Mouse (Mus musculus): Measurements from ENCODE around the gene Ttc3. TPM values are rescaled to one million over a fixed set of nuclear protein-coding genes. Genes with fewer than 3 reads are reported as not detected.

Ttc3 gene
- polyA plus RNA-seq, 1 experiment, result 152 TPM

DNA sequence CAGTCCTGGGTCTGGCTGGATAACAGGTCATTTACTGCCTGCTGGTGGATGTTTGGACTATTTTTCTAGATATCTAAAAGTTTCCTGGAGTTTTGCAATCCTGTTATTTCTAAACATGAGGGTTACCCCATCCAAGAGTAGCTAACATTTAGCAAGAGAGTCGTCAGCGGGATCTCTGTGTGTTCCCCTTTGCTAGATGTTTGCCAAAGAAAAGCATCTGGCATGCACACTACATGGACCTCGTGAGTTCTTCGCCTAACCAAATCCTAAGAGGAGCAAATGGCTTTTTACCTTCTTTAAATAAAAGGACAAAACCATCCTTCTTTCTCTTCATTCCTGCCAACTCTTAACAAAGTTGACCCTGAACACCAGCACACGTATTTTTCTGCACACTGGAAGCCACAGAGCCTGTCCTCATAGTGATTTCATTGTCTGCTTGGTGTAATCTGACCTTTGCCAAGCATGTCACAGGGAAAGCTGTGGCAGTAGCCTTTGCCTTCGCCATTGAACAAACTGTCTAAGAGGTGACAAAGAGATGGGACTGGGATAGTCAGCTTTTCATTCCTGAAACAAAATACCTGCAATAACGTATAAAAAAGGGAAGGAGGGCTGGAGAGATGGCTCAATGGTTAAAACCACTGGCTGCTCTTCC, 23.2 kb upstream of the Ttc3 start:
- H3K9me3 ChIP-seq (replicated peaks; ENCODE audit: control insufficient read depth, insufficient read depth, low read length, poor library complexity, severe bottlenecking), result no peaks in the 10 kb centered on the region
- no peak overlapping the region for H3K27ac ChIP-seq (ENCODE audit: insufficient read depth, low read length)
- H3K36me3 ChIP-seq (ENCODE audit: control insufficient read depth, insufficient read depth, low read length, poor library complexity, severe bottlenecking), result no peaks in the 10 kb centered on the region
- H3K9ac ChIP-seq (ENCODE audit: low read depth, poor library complexity, severe bottlenecking), result no peak overlapping the region
- no peak for TF ChIP-seq EP300 (IDR thresholded peaks at IDR 0.05; ENCODE audit: insufficient read depth, low read depth, low read length)
- no peak for TF ChIP-seq POLR2A (IDR thresholded peaks at IDR 0.05; ENCODE audit: insufficient read depth, low read length)
- no peak for TF ChIP-seq CTCF (IDR thresholded peaks at IDR 0.05; ENCODE audit: low read depth, low read length)
- no peak overlapping the region for H3K4me3 ChIP-seq (ENCODE audit: low read depth, low read length)
- no peaks in the 10 kb centered on the region for H3K27me3 ChIP-seq (ENCODE audit: control insufficient read depth, insufficient read depth, low read length, poor library complexity, severe bottlenecking)
- H3K4me1 ChIP-seq (ENCODE audit: control insufficient read depth, insufficient read depth, low read length), result no peaks in the 10 kb centered on the region

DNA sequence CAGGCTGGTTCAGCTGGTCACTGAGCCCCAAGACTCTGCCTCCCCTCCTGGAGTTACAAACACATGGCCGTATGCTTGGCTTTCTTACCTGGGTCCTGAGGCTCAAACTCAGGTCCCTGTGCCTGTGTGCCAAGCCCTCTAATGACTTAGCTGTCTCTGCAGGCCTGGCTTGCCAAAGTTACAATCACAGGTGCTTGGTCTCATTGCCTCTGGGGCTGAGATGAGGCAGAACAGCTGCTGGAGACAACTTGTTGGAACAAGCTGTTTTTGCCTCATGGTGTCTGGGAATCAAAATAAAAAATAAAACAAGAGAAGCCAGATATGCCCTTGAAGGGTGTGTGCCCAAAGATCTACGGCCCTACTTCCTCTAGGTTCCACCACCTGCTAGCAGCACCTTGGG, 21.6 kb upstream of the Ttc3 start:
- no peak for TF ChIP-seq POLR2A (IDR thresholded peaks at IDR 0.05; ENCODE audit: insufficient read depth, low read length)
- no peak for TF ChIP-seq CTCF (IDR thresholded peaks at IDR 0.05; ENCODE audit: low read depth, low read length)
- TF ChIP-seq EP300 (IDR thresholded peaks at IDR 0.05; ENCODE audit: insufficient read depth, low read depth, low read length), result no peak
- Histone ChIP-seq H3K4me1 (ENCODE audit: control insufficient read depth, insufficient read depth, low read length) (no peaks in the 10 kb centered on the region), H3K9me3 (replicated peaks; ENCODE audit: control insufficient read depth, insufficient read depth, low read length, poor library complexity, severe bottlenecking) (no peaks in the 10 kb centered on the region), H3K36me3 (ENCODE audit: control insufficient read depth, insufficient read depth, low read length, poor library complexity, severe bottlenecking) (no peaks in the 10 kb centered on the region), H3K27me3 (ENCODE audit: control insufficient read depth, insufficient read depth, low read length, poor library complexity, severe bottlenecking) (no peaks in the 10 kb centered on the region), H3K9ac (ENCODE audit: low read depth, poor library complexity, severe bottlenecking) (no peak overlapping the region), H3K27ac (ENCODE audit: insufficient read depth, low read length) (no peak overlapping the region), H3K4me3 (ENCODE audit: low read depth, low read length) (no peak overlapping the region)

DNA sequence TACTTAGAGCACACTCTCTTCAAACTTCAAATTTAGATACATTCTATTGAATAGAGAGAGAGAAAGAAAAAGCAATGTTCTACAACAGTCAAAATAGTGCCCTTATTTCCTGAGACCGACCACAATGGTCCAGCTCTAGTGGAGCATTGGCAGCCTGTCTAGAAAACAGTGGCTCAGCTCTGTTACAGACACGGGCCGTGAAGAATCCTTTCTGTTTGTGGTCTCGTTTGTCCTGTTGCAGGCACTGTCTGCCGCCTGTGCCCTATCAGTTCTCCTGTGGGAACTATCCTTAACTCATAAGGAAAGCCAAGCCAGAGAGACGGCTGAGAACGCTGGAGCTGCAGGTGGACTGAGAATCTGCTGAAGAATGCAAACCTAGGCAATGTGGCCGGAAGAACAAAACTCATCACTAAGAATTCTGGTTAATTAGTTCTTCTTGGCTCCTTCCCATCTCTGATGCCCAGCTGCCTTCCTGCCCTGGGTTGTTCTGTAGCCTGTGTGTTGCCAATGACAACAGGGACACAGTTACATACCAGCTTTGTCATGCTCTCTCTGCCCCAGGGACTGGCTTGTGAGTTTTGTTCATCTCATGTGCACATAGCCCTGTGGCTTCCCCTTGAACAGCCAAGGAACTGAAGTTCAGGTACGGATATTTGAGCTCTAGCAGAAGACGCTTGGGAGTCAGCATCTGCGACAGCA, 20.7 kb upstream of the Ttc3 start:
- no peaks in the 10 kb centered on the region for H3K36me3 ChIP-seq (ENCODE audit: control insufficient read depth, insufficient read depth, low read length, poor library complexity, severe bottlenecking)
- no peaks in the 10 kb centered on the region for H3K9me3 ChIP-seq (replicated peaks; ENCODE audit: control insufficient read depth, insufficient read depth, low read length, poor library complexity, severe bottlenecking)
- no peak overlapping the region for H3K4me3 ChIP-seq (ENCODE audit: low read depth, low read length)
- no peak overlapping the region for H3K27ac ChIP-seq (ENCODE audit: insufficient read depth, low read length)
- TF ChIP-seq CTCF (IDR thresholded peaks at IDR 0.05; ENCODE audit: low read depth, low read length) (no peak), EP300 (IDR thresholded peaks at IDR 0.05; ENCODE audit: insufficient read depth, low read depth, low read length) (no peak), POLR2A (IDR thresholded peaks at IDR 0.05; ENCODE audit: insufficient read depth, low read length) (no peak)
- H3K4me1 ChIP-seq (ENCODE audit: control insufficient read depth, insufficient read depth, low read length), result no peaks in the 10 kb centered on the region
- H3K9ac ChIP-seq (ENCODE audit: low read depth, poor library complexity, severe bottlenecking), result no peak overlapping the region
- H3K27me3 ChIP-seq (ENCODE audit: control insufficient read depth, insufficient read depth, low read length, poor library complexity, severe bottlenecking), result no peaks in the 10 kb centered on the region

DNA sequence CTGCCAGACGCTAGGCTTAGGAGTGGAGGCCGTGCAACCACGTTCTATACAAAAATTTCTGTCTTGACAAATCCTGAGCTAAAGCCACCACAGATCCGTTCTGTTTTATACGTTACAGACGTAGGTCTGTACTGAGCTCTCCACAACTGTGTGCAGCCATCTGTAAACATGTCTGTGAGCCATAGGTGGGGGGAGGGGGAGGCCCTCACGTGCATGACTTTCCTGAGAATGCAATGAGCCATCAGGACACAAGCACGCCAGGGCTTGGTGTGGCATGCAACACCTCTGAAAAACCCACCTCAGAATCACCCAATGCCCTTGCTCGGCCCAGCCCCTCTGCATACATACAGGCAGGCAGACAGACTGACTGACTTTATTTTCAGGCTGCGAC, 20.1 kb upstream of the Ttc3 start:
- no peak overlapping the region for H3K9ac ChIP-seq (ENCODE audit: low read depth, poor library complexity, severe bottlenecking)
- no peaks in the 10 kb centered on the region for H3K4me1 ChIP-seq (ENCODE audit: control insufficient read depth, insufficient read depth, low read length)
- no peaks in the 10 kb centered on the region for H3K36me3 ChIP-seq (ENCODE audit: control insufficient read depth, insufficient read depth, low read length, poor library complexity, severe bottlenecking)
- TF ChIP-seq POLR2A (IDR thresholded peaks at IDR 0.05; ENCODE audit: insufficient read depth, low read length) (no peak), EP300 (IDR thresholded peaks at IDR 0.05; ENCODE audit: insufficient read depth, low read depth, low read length) (no peak), CTCF (IDR thresholded peaks at IDR 0.05; ENCODE audit: low read depth, low read length) (no peak)
- H3K4me3 ChIP-seq (ENCODE audit: low read depth, low read length), result no peak overlapping the region
- no peak overlapping the region for H3K27ac ChIP-seq (ENCODE audit: insufficient read depth, low read length)
- H3K9me3 ChIP-seq (replicated peaks; ENCODE audit: control insufficient read depth, insufficient read depth, low read length, poor library complexity, severe bottlenecking), result no peaks in the 10 kb centered on the region
- no peaks in the 10 kb centered on the region for H3K27me3 ChIP-seq (ENCODE audit: control insufficient read depth, insufficient read depth, low read length, poor library complexity, severe bottlenecking)

DNA sequence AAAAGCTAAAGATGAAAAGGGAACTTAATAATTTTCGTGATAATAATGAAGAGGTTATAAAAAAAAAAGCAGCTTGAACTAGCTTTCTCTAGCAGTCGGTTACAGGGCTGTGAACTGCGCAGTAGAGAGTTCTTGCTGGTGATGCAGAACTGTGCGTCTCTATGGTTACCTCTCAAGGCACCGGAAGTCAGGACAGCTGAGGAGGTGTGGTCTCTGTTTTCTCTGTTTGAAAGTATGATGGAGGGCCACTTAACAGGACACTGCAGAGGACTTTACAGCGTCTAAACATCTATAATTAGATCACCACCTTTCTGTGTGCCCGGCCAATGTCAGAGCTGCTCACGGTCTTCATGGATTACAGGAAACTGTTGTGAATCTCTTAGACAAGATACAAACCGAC, 16.0 kb upstream of the Ttc3 start:
- Histone ChIP-seq H3K27me3 (ENCODE audit: control insufficient read depth, insufficient read depth, low read length, poor library complexity, severe bottlenecking) (no peaks in the 10 kb centered on the region), H3K9ac (ENCODE audit: low read depth, poor library complexity, severe bottlenecking) (no peak overlapping the region), H3K4me1 (ENCODE audit: control insufficient read depth, insufficient read depth, low read length) (no peaks in the 10 kb centered on the region), H3K36me3 (ENCODE audit: control insufficient read depth, insufficient read depth, low read length, poor library complexity, severe bottlenecking) (no peaks in the 10 kb centered on the region), H3K27ac (ENCODE audit: insufficient read depth, low read length) (no peak overlapping the region), H3K9me3 (replicated peaks; ENCODE audit: control insufficient read depth, insufficient read depth, low read length, poor library complexity, severe bottlenecking) (no peaks in the 10 kb centered on the region), H3K4me3 (ENCODE audit: low read depth, low read length) (no peak overlapping the region)
- TF ChIP-seq EP300 (IDR thresholded peaks at IDR 0.05; ENCODE audit: insufficient read depth, low read depth, low read length) (no peak), CTCF (IDR thresholded peaks at IDR 0.05; ENCODE audit: low read depth, low read length) (no peak), POLR2A (IDR thresholded peaks at IDR 0.05; ENCODE audit: insufficient read depth, low read length) (no peak)

DNA sequence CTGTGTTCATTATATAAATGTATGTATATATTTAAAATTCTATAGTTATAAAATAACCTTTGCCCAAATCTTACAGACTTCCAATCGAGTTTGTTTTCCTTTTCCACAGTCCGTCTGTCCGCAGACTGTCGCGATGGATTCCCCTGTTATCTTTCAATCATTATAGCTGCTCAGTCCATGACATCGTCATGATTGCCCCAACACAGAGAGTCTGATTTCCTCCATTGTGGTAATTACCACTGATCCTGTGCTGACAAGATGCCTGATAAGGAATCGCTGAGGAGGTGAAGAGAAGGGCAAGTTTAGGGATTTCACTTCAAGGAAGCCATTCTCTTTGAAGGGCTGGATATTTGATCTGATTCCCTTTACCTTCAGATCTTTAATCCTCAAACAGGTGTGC, 14.4 kb upstream of the Ttc3 start:
- Histone ChIP-seq H3K4me1 (ENCODE audit: control insufficient read depth, insufficient read depth, low read length) (no peaks in the 10 kb centered on the region), H3K9me3 (replicated peaks; ENCODE audit: control insufficient read depth, insufficient read depth, low read length, poor library complexity, severe bottlenecking) (no peaks in the 10 kb centered on the region), H3K4me3 (ENCODE audit: low read depth, low read length) (no peak overlapping the region), H3K36me3 (ENCODE audit: control insufficient read depth, insufficient read depth, low read length, poor library complexity, severe bottlenecking) (no peaks in the 10 kb centered on the region), H3K27ac (ENCODE audit: insufficient read depth, low read length) (no peak overlapping the region), H3K27me3 (ENCODE audit: control insufficient read depth, insufficient read depth, low read length, poor library complexity, severe bottlenecking) (no peaks in the 10 kb centered on the region), H3K9ac (ENCODE audit: low read depth, poor library complexity, severe bottlenecking) (no peak overlapping the region)
- no peak for TF ChIP-seq POLR2A (IDR thresholded peaks at IDR 0.05; ENCODE audit: insufficient read depth, low read length)
- TF ChIP-seq CTCF (IDR thresholded peaks at IDR 0.05; ENCODE audit: low read depth, low read length), result no peak
- no peak for TF ChIP-seq EP300 (IDR thresholded peaks at IDR 0.05; ENCODE audit: insufficient read depth, low read depth, low read length)
